Mouse (Mus musculus) erythroblast, adult 5-6 weeks (primary cell): Measurements from ENCODE around the gene Tchp. TPM values are rescaled to one million over a fixed set of nuclear protein-coding genes. Genes with fewer than 3 reads are reported as not detected.

ENCODE experiments used
- ATAC-seq: replicated peaks from 2 replicates; pipeline ENCODE4 v1.8.0; 2016; ENCODE audit warnings: moderate number of reproducible peaks, mild to moderate bottlenecking, moderate TSS enrichment, inconsistent platforms; ENCODE audit not compliant: poor library complexity, low FRiP score, severe bottlenecking
- total RNA-seq, 2 experiments: library from RNA; stranded (forward) in 1 of 2; stranded (reverse) in 1 of 2; fragments of 150-400 nt in 1 of 2; fragments of 200-764, 138-1000 nt in 1 of 2; gene quantifications; 2 replicates each; pipeline versions ENCODE4 v1.2.3 to v1.2.4; 2015 to 2017; ENCODE audit warnings: low replicate concordance in 2 of 2

The Tchp gene
- total RNA-seq, 2 experiments from 2014 or later: 1.2 to 2.0 TPM

- no peak for ATAC-seq
Observed at GRCm38 (mm10) chr5:114769786-114770185, 62.2 kb downstream of the Tchp start.

- no peak for ATAC-seq
Observed at GRCm38 (mm10) chr5:114771796-114772195, 64.2 kb downstream of the Tchp start.

Other genes starting within 250 kb of the Tchp start
- 1.2 TPM in 1 of 2 replicates, not detected in the other for gene Fam222a, start 139.7 kb upstream of the Tchp start, total RNA-seq (2015; ENCODE audit: low replicate concordance)
- gene Fam222a, start 139.7 kb upstream of the Tchp start, total RNA-seq (2017; ENCODE audit: low replicate concordance): not detected in 2 replicates
- 0.42 TPM in 1 of 2 replicates, not detected in the other for gene Trpv4, start 49.3 kb upstream of the Tchp start, total RNA-seq (2015; ENCODE audit: low replicate concordance)
- gene Trpv4, start 49.3 kb upstream of the Tchp start, total RNA-seq (2017; ENCODE audit: low replicate concordance): not detected in 2 replicates
- gene Gltp, start 16.8 kb upstream of the Tchp start, total RNA-seq (2015; ENCODE audit: low replicate concordance): 54.8 and 68.4 TPM in 2 replicates
- gene Gltp, start 16.8 kb upstream of the Tchp start, total RNA-seq (2017; ENCODE audit: low replicate concordance): 13.0 and 31.2 TPM in 2 replicates
- 81.3 and 90.3 TPM in 2 replicates for gene Ankrd13a, start 66.9 kb downstream of the Tchp start, total RNA-seq (2015; ENCODE audit: low replicate concordance)
- 83.4 and 98.1 TPM in 2 replicates for gene Ankrd13a, start 66.9 kb downstream of the Tchp start, total RNA-seq (2017; ENCODE audit: low replicate concordance)
- 21.3 and 70.1 TPM in 2 replicates for gene Git2, start 67.8 kb downstream of the Tchp start, total RNA-seq (2015; ENCODE audit: low replicate concordance)
- gene Git2, start 67.8 kb downstream of the Tchp start, total RNA-seq (2017; ENCODE audit: low replicate concordance): 20.7 and 57.7 TPM in 2 replicates
- 16.7 and 24.8 TPM in 2 replicates for gene 1500011B03Rik, start 115.7 kb downstream of the Tchp start, total RNA-seq (2015; ENCODE audit: low replicate concordance)
- 2.4 and 10.7 TPM in 2 replicates for gene 1500011B03Rik, start 115.7 kb downstream of the Tchp start, total RNA-seq (2017; ENCODE audit: low replicate concordance)
- not detected in 2 replicates for gene 4930519G04Rik, start 145.9 kb downstream of the Tchp start, total RNA-seq (2015; ENCODE audit: low replicate concordance)
- gene 4930519G04Rik, start 145.9 kb downstream of the Tchp start, total RNA-seq (2017; ENCODE audit: low replicate concordance): not detected in 2 replicates
- gene Gm9936, start 150.9 kb downstream of the Tchp start, total RNA-seq (2015; ENCODE audit: low replicate concordance): not detected in 2 replicates
- gene Gm9936, start 150.9 kb downstream of the Tchp start, total RNA-seq (2017; ENCODE audit: low replicate concordance): not detected in 2 replicates
- gene Oasl2, start 189.2 kb downstream of the Tchp start, total RNA-seq (2015; ENCODE audit: low replicate concordance): 95.3 and 131 TPM in 2 replicates
- gene Oasl2, start 189.2 kb downstream of the Tchp start, total RNA-seq (2017; ENCODE audit: low replicate concordance): 94.0 and 102 TPM in 2 replicates
- 3.6 and 4.8 TPM in 2 replicates for gene Oasl1, start 215.5 kb downstream of the Tchp start, total RNA-seq (2015; ENCODE audit: low replicate concordance)
- 3.7 and 8.6 TPM in 2 replicates for gene Oasl1, start 215.5 kb downstream of the Tchp start, total RNA-seq (2017; ENCODE audit: low replicate concordance)
- 0.77 and 6.5 TPM in 2 replicates for gene 2210016L21Rik, start 234.4 kb downstream of the Tchp start, total RNA-seq (2015; ENCODE audit: low replicate concordance)
- gene 2210016L21Rik, start 234.4 kb downstream of the Tchp start, total RNA-seq (2017; ENCODE audit: low replicate concordance): 2.9 and 9.2 TPM in 2 replicates